Mouse (Mus musculus): ENCODE measurements at regions not wholly inside any gene's neighbourhood (a gene's known extent, or its start where the extent isn't known, plus 50 kb on each side); places are given as distances from the start of the nearest gene placed in this dataset.

DNA sequence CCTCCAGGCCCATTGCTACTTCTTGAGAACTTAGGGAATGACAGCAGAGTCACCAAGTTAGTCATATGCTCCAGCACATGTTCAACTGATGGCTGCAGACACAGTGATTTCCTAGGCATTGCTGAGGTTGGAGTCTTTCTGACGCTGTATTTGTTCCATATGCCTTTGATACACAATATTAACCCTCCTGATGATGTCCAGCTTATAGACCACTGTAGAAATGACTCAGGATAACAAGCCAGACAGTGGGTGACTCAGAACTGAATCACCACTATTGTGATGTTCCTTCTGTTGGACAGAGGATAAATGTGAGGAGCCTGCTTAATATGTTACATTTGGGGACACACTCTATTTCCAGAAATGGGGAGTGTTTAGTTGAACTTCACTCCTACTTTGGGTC lies 304.4 kb downstream of the Myh15 start:
- Histone ChIP-seq H3K9me3 (replicated peaks; ENCODE audit: insufficient read depth, low read length) (no peaks in the 10 kb centered on the region), H3K27ac (ENCODE audit: control insufficient read depth, low read depth, low read length) (no peak overlapping the region), H3K36me3 (ENCODE audit: control insufficient read depth in 1 of 2, insufficient read depth in 2 of 2, low read length in 2 of 2) (no peaks in the 10 kb centered on the region), H3K27me3 (ENCODE audit: control insufficient read depth in 1 of 2, insufficient read depth in 2 of 2, low read length in 2 of 2) (peaks cover 0 to 2% of the 10 kb centered on the region in 2 experiments; a peak in 1 of 4 replicates), H3K9ac (ENCODE audit: control insufficient read depth, low read depth, low read length, poor library complexity, severe bottlenecking) (no peak overlapping the region), H3K79me2 (ENCODE audit: control insufficient read depth, insufficient read depth, low read length, poor library complexity) (no peaks in the 10 kb centered on the region), H3K4me1 (ENCODE audit: control insufficient read depth in 1 of 2, insufficient read depth in 2 of 2, low read length in 2 of 2) (no peaks in the 10 kb centered on the region), H3K4me3 (ENCODE audit: control insufficient read depth in 1 of 2, insufficient read depth in 1 of 2, low read depth in 2 of 2, low read length in 2 of 2) (no peak overlapping the region)
- DNase-seq (ENCODE audit: low read depth, low spot score) = no peak
- no peak for TF ChIP-seq GABPA (IDR thresholded peaks at IDR 0.05; ENCODE audit: low read depth, low read length)
- TF ChIP-seq ZKSCAN1 (IDR thresholded peaks at IDR 0.05; ENCODE audit: low read depth, low read length) = no peak
- TF ChIP-seq MEF2A (IDR thresholded peaks at IDR 0.05; ENCODE audit: extremely low read depth, insufficient replicate concordance, low read depth, low read length, poor library complexity, severe bottlenecking) = no peak
- no peak for TF ChIP-seq USF2 (IDR thresholded peaks at IDR 0.05; ENCODE audit: borderline replicate concordance in 1 of 2, insufficient read depth in 1 of 2, low read depth in 1 of 2, low read length in 2 of 2)
- TF ChIP-seq HCFC1 (IDR thresholded peaks at IDR 0.05; ENCODE audit: low read depth, low read length) = no peak
- no peak for TF ChIP-seq ELF1 (IDR thresholded peaks at IDR 0.05; ENCODE audit: low read depth, low read length)
- TF ChIP-seq NRF1 (IDR thresholded peaks at IDR 0.05; ENCODE audit: insufficient read depth, low read depth, low read length, poor library complexity, severe bottlenecking) = no peak
- no peak for TF ChIP-seq EP300 (IDR thresholded peaks at IDR 0.05; ENCODE audit: low read depth in 1 of 2, low read length in 2 of 2)
- TF ChIP-seq KAT2A (conservative IDR thresholded peaks at IDR 0.05; ENCODE audit: low read depth, low read length) = no peak
- TF ChIP-seq MYC (IDR thresholded peaks at IDR 0.05; ENCODE audit: low read depth, low read length) = no peak
- no peak for TF ChIP-seq UBTF (IDR thresholded peaks at IDR 0.05; ENCODE audit: borderline replicate concordance, insufficient read depth, low read depth, low read length)
- no peak for TF ChIP-seq TAL1 (IDR thresholded peaks at IDR 0.05; ENCODE audit: low read length)
- no peak for TF ChIP-seq POLR2A (IDR thresholded peaks at IDR 0.05; ENCODE audit: control insufficient read depth in 1 of 2, insufficient read depth in 1 of 2, low read depth in 1 of 2, low read length in 2 of 2, poor library complexity in 1 of 2)
- no peak for TF ChIP-seq MAFK (IDR thresholded peaks at IDR 0.05; ENCODE audit: borderline replicate concordance, low read depth, low read length)
- no peak for TF ChIP-seq SMC3 (IDR thresholded peaks at IDR 0.05; ENCODE audit: low read depth, low read length)
- TF ChIP-seq SIN3A (IDR thresholded peaks at IDR 0.05; ENCODE audit: low read length) = no peak
- no peak for TF ChIP-seq RCOR1 (IDR thresholded peaks at IDR 0.05; ENCODE audit: low read depth, low read length)
- no peak for TF ChIP-seq ZMIZ1 (IDR thresholded peaks at IDR 0.05; ENCODE audit: low read depth, low read length)

- no peak for DNase-seq (ENCODE audit: low read depth, low spot score)
- H3K79me2 ChIP-seq (ENCODE audit: control insufficient read depth, insufficient read depth, low read length, poor library complexity) = no peaks in the 10 kb centered on the region
- no peak for TF ChIP-seq GATA1 (IDR thresholded peaks at IDR 0.05; ENCODE audit: low read depth, low read length)
- TF ChIP-seq ZMIZ1 (IDR thresholded peaks at IDR 0.05; ENCODE audit: low read depth, low read length) = no peak
- no peak for TF ChIP-seq MAFK (IDR thresholded peaks at IDR 0.05; ENCODE audit: borderline replicate concordance, low read depth, low read length)
Measured at GRCm38 (mm10) chr16:49369450-49369849, 312.2 kb downstream of the Myh15 start.

More at GRCm38 (mm10) chr16:49369450-49369849, 312.2 kb downstream of the Myh15 start:
- peaks cover 0 to 2% of the 10 kb centered on the region in 2 experiments; a peak in 2 of 4 replicates for H3K27me3 ChIP-seq (ENCODE audit: control insufficient read depth in 1 of 2, insufficient read depth in 2 of 2, low read length in 2 of 2)
- H3K9ac ChIP-seq (ENCODE audit: control insufficient read depth, low read depth, low read length, poor library complexity, severe bottlenecking) = no peak overlapping the region
- no peak overlapping the region for H3K27ac ChIP-seq (ENCODE audit: control insufficient read depth, low read depth, low read length)
- no peaks in the 10 kb centered on the region for H3K9me3 ChIP-seq (replicated peaks; ENCODE audit: insufficient read depth, low read length)
- no peak overlapping the region for H3K4me3 ChIP-seq (ENCODE audit: control insufficient read depth in 1 of 2, insufficient read depth in 1 of 2, low read depth in 2 of 2, low read length in 2 of 2)
- no peaks in the 10 kb centered on the region for H3K4me1 ChIP-seq (ENCODE audit: control insufficient read depth in 1 of 2, insufficient read depth in 2 of 2, low read length in 2 of 2)
- no peaks in the 10 kb centered on the region for H3K36me3 ChIP-seq (ENCODE audit: control insufficient read depth in 1 of 2, insufficient read depth in 2 of 2, low read length in 2 of 2)

All from MEL (cell line).